Mouse (Mus musculus) MEL (cell line): ENCODE results near the gene Cytl1. TPM values are rescaled to one million over a fixed set of nuclear protein-coding genes. Genes with fewer than 3 reads are reported as not detected.

Experiments used
- DNase-seq: peaks from one replicate; pipeline ENCODE4 v3.0.0; 2011; ENCODE audit warnings: low read depth, low spot score
- H3K27ac ChIP-seq: 2 replicates; pipeline ENCODE4 v1.5.1; 2012; ENCODE audit warnings: low read depth, mild to moderate bottlenecking, control low read depth, low read length, moderate library complexity; ENCODE audit not compliant: control insufficient read depth
- H3K27me3 ChIP-seq, 2 experiments: fragments of 150-350 bp in 1 of 2; sonication (generic) in 1 of 2; 2 replicates each; pipeline ENCODE4 v1.6.1; 2012; ENCODE audit warnings: low read length in 2 of 2, mild to moderate bottlenecking in 2 of 2, improper control_type of control experiment in 1 of 2, moderate library complexity in 1 of 2; ENCODE audit not compliant: insufficient read depth in 2 of 2, control insufficient read depth in 1 of 2
- H3K36me3 ChIP-seq, 2 experiments: 2 replicates each; pipeline ENCODE4 v1.6.1; 2012 to 2014; ENCODE audit warnings: low read length in 2 of 2, improper control_type of control experiment in 1 of 2, inconsistent platforms in 1 of 2, mild to moderate bottlenecking in 1 of 2; ENCODE audit not compliant: insufficient read depth in 2 of 2, control insufficient read depth in 1 of 2
- H3K4me1 ChIP-seq, 2 experiments: fragments of 150-350 bp in 1 of 2; sonication (generic) in 1 of 2; 2 replicates each; pipeline ENCODE4 v1.6.1; 2012; ENCODE audit warnings: low read length in 2 of 2, improper control_type of control experiment in 1 of 2, mild to moderate bottlenecking in 1 of 2; ENCODE audit not compliant: insufficient read depth in 2 of 2, control insufficient read depth in 1 of 2
- H3K4me3 ChIP-seq, 2 experiments: fragments of 150-350 bp in 1 of 2; sonication (generic) in 1 of 2; 2 replicates each; pipeline ENCODE4 v1.5.1; 2012; ENCODE audit warnings: low read depth in 2 of 2, low read length in 2 of 2, mild to moderate bottlenecking in 2 of 2, moderate library complexity in 2 of 2, control low read depth in 1 of 2, improper control_type of control experiment in 1 of 2; ENCODE audit not compliant: control insufficient read depth in 1 of 2, insufficient read depth in 1 of 2
- H3K79me2 ChIP-seq: 2 replicates; pipeline ENCODE4 v1.6.1; 2012; ENCODE audit warnings: mild to moderate bottlenecking, low read length, moderate library complexity; ENCODE audit not compliant: control insufficient read depth, poor library complexity, insufficient read depth
- H3K9ac ChIP-seq: 2 replicates; pipeline ENCODE4 v1.6.1; 2012; ENCODE audit warnings: low read depth, mild to moderate bottlenecking, control low read depth, low read length, moderate library complexity; ENCODE audit not compliant: control insufficient read depth, poor library complexity, severe bottlenecking
- H3K9me3 ChIP-seq: fragments of 150-350 bp; sonication (generic); replicated peaks from 2 replicates; pipeline ENCODE4 v1.6.1; 2012; ENCODE audit warnings: mild to moderate bottlenecking, low read length, improper control_type of control experiment, moderate library complexity; ENCODE audit not compliant: insufficient read depth
- CHD1 ChIP-seq: IDR thresholded peaks from 2 replicates; pipeline ENCODE4 v1.6.1; 2012; ENCODE audit warnings: low read depth, mild to moderate bottlenecking, inconsistent platforms, low read length, improper control_type of control experiment
- CHD2 ChIP-seq: IDR thresholded peaks from 2 replicates; pipeline ENCODE4 v1.6.1; 2011; ENCODE audit warnings: low read length, improper control_type of control experiment
- CTCF ChIP-seq, 3 experiments: IDR thresholded peaks in 2 of 3; conservative IDR thresholded peaks in 1 of 3; 2 replicates each; pipeline ENCODE4 v1.5.1; 2011 to 2012; ENCODE audit warnings: low read length in 3 of 3, low read depth in 2 of 3, mild to moderate bottlenecking in 2 of 3, improper control_type of control experiment in 1 of 3, inconsistent platforms in 1 of 3, mixed read lengths in 1 of 3, moderate library complexity in 1 of 3; ENCODE audit not compliant: control insufficient read depth in 1 of 3, insufficient read depth in 1 of 3, poor library complexity in 1 of 3, severe bottlenecking in 1 of 3
- E2F4 ChIP-seq: IDR thresholded peaks from 2 replicates; pipeline ENCODE4 v1.6.1; 2011; ENCODE audit warnings: low read depth, low read length, improper control_type of control experiment, borderline replicate concordance
- ELF1 ChIP-seq: IDR thresholded peaks from 2 replicates; pipeline ENCODE4 v1.6.1; 2014; ENCODE audit warnings: low read depth, mild to moderate bottlenecking, inconsistent platforms, low read length, improper control_type of control experiment, moderate library complexity
- ETS1 ChIP-seq: IDR thresholded peaks from 2 replicates; pipeline ENCODE4 v1.6.1; 2012; ENCODE audit warnings: low read depth, mild to moderate bottlenecking, inconsistent platforms, low read length, improper control_type of control experiment, moderate library complexity
- MAX ChIP-seq: IDR thresholded peaks from 2 replicates; pipeline ENCODE4 v1.6.1; 2011; ENCODE audit warnings: low read length, improper control_type of control experiment
- MEF2A ChIP-seq: IDR thresholded peaks from 2 replicates; pipeline ENCODE4 v1.6.1; 2014; ENCODE audit warnings: low read depth, mild to moderate bottlenecking, inconsistent platforms, low read length, improper control_type of control experiment; ENCODE audit not compliant: poor library complexity, insufficient replicate concordance, severe bottlenecking; ENCODE audit errors: extremely low read depth
- MYC ChIP-seq: IDR thresholded peaks from 2 replicates; pipeline ENCODE4 v1.6.1; 2011; ENCODE audit warnings: low read depth, mild to moderate bottlenecking, low read length, improper control_type of control experiment, moderate library complexity
- POLR2A ChIP-seq, 2 experiments: IDR thresholded peaks; 2 replicates each; pipeline ENCODE4 v1.6.1; 2011 to 2012; ENCODE audit warnings: low read length in 2 of 2, mild to moderate bottlenecking in 2 of 2, control low read depth in 1 of 2, improper control_type of control experiment in 1 of 2, low read depth in 1 of 2, moderate library complexity in 1 of 2; ENCODE audit not compliant: control insufficient read depth in 1 of 2, insufficient read depth in 1 of 2, poor library complexity in 1 of 2
- TAL1 ChIP-seq: IDR thresholded peaks from 2 replicates; pipeline ENCODE4 v1.6.1; 2012; ENCODE audit warnings: mild to moderate bottlenecking, inconsistent platforms, low read length, moderate library complexity, mixed read lengths
- TBP ChIP-seq: IDR thresholded peaks from 2 replicates; pipeline ENCODE4 v1.8.0; 2011; ENCODE audit warnings: low read depth, low read length, improper control_type of control experiment
- UBTF ChIP-seq: IDR thresholded peaks from 2 replicates; pipeline ENCODE4 v1.6.1; 2012; ENCODE audit warnings: low read depth, mild to moderate bottlenecking, inconsistent platforms, low read length, improper control_type of control experiment, moderate library complexity, borderline replicate concordance; ENCODE audit not compliant: insufficient read depth
- USF1 ChIP-seq: IDR thresholded peaks from 2 replicates; pipeline ENCODE4 v1.6.1; 2014; ENCODE audit warnings: low read depth, mild to moderate bottlenecking, inconsistent platforms, low read length, improper control_type of control experiment, moderate library complexity
- ZC3H11A ChIP-seq: IDR thresholded peaks from 2 replicates; pipeline ENCODE4 v1.6.1; 2012; ENCODE audit warnings: low read depth, mild to moderate bottlenecking, inconsistent platforms, low read length, improper control_type of control experiment
- ZKSCAN1 ChIP-seq: IDR thresholded peaks from 2 replicates; pipeline ENCODE4 v1.6.1; 2012; ENCODE audit warnings: low read depth, mild to moderate bottlenecking, inconsistent platforms, low read length, improper control_type of control experiment, moderate library complexity
- ZMIZ1 ChIP-seq: IDR thresholded peaks from 2 replicates; pipeline ENCODE4 v1.6.1; 2012; ENCODE audit warnings: low read depth, mild to moderate bottlenecking, inconsistent platforms, low read length, improper control_type of control experiment, moderate library complexity
- polyA plus RNA-seq, 2 experiments: library from polyadenylated mRNA; stranded (reverse) in 1 of 2; unstranded in 1 of 2; fragments of >175 nt in 1 of 2; fragments of >200 nt in 1 of 2; gene quantifications; 2 replicates each; pipeline versions ENCODE4 v1.2.1 to v1.2.4; 2012; ENCODE audit warnings: low replicate concordance in 2 of 2, low read depth in 1 of 2; ENCODE audit not compliant: insufficient read length in 2 of 2, insufficient read depth in 1 of 2, missing spikeins in 1 of 2
- total RNA-seq: library from RNA; depleted of rRNA; stranded (reverse); fragments of 300-350 nt; gene quantifications from 2 replicates; pipeline ENCODE4 v1.2.3, GENCODE M21; 2012

Cytl1 gene
- total and polyA plus RNA-seq, 3 experiments, result not detected

DNA sequence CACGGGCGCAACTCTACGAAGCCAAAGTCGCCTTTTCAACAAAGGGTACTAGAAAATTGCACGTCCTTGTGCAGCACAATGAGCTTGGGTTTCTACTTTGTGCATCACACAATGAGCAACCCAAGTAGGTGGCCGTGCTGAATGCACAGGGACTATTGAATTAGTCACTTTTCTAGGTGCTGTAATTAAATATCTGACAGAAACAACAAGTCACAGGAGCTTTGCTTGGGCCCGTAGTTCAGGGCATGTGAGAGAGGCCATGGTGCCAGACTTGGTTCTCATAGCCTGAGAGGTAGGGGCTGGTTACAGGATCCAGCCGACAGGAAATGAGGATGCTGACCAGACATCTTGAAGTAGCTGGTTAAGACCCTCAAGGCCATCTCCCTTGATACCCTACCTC lies 30.5 kb downstream of the Cytl1 start:
- Histone ChIP-seq H3K4me3 (no peak overlapping the region), H3K9ac (no peak overlapping the region), H3K79me2 (no peaks in the 10 kb centered on the region), H3K27ac (no peak overlapping the region), H3K9me3 (no peaks in the 10 kb centered on the region), H3K27me3 (no peaks in the 10 kb centered on the region), H3K36me3 (no peaks in the 10 kb centered on the region), H3K4me1 (no peaks in the 10 kb centered on the region)
- TF ChIP-seq USF1 (no peak), ZKSCAN1 (no peak), CTCF (IDR thresholded peaks at IDR 0.05 in 2 of 3, conservative IDR thresholded peaks at IDR 0.05 in 1 of 3; ENCODE audit: control insufficient read depth in 1 of 3, insufficient read depth in 1 of 3, low read depth in 2 of 3, low read length in 3 of 3, poor library complexity in 1 of 3, severe bottlenecking in 1 of 3) (no peak), TAL1 (no peak), ZC3H11A (no peak), CHD1 (no peak), CHD2 (no peak), MAX (no peak), MYC (no peak), POLR2A (IDR thresholded peaks at IDR 0.05; ENCODE audit: control insufficient read depth in 1 of 2, insufficient read depth in 1 of 2, low read depth in 1 of 2, low read length in 2 of 2, poor library complexity in 1 of 2) (no peak), ZMIZ1 (no peak), MEF2A (no peak), ETS1 (no peak), E2F4 (no peak), TBP (no peak), UBTF (no peak)
- no peak for DNase-seq

DNA sequence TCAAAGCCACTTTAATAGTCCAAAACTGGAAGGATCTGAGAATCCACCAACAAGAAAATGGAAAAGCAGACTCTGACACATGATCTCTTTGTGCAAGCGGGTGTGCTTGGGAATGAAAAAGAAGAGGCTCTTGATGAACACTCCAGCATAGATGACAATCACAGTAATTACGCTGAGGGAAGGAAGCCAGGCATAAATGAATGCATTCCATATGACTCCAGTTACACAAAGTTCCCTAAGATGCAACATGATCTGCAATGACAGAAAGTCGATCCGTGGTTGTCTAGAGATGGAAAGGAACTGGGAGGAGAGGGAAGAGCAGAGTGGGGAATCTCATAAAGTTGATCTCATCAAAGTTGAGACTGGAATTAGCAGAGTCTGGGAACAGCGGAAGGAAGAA lies 31.9 kb downstream of the Cytl1 start:
- no peaks in the 10 kb centered on the region for H3K4me1 ChIP-seq
- no peak for DNase-seq

DNA sequence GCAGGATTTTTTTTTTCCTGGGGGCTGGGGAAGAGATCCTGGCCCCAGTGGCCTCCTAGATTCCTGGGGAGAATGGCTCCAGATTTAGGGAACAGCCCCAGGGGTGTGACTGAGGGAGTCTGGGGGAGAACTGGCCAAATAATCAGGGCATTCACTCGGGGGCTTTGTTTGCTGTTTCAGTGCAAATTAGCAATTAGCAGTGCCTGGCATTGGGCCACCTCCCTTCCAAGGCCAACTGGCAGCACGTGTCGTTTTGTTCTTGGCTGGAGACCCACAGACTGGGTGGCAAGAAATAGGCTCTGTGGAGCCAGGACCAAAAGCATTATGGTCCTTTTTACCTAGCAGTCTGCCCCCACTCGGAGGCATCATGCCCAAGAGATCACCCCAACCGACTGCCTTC lies 33.7 kb downstream of the Cytl1 start:
- Histone ChIP-seq H3K9me3 (no peaks in the 10 kb centered on the region), H3K36me3 (no peaks in the 10 kb centered on the region), H3K4me3 (no peak overlapping the region), H3K79me2 (no peaks in the 10 kb centered on the region), H3K27me3 (no peaks in the 10 kb centered on the region), H3K9ac (no peak overlapping the region), H3K4me1 (no peaks in the 10 kb centered on the region), H3K27ac (no peak overlapping the region)
- TF ChIP-seq ETS1, result no peak
- TF ChIP-seq ELF1, result no peak
- no peak for TF ChIP-seq MAX
- DNase-seq, result no peak

More for the DNA sequence above, 31.9 kb downstream of the Cytl1 start:
- H3K79me2 ChIP-seq, result no peaks in the 10 kb centered on the region
- no peaks in the 10 kb centered on the region for H3K9me3 ChIP-seq
- no peak for TF ChIP-seq USF1
- TF ChIP-seq MEF2A, result no peak
- H3K36me3 ChIP-seq, result no peaks in the 10 kb centered on the region
- H3K9ac ChIP-seq, result no peak overlapping the region
- H3K27me3 ChIP-seq, result no peaks in the 10 kb centered on the region
- no peak overlapping the region for H3K4me3 ChIP-seq
- no peak overlapping the region for H3K27ac ChIP-seq
